Mouse (Mus musculus): ENCODE measurements at regions not wholly inside any gene's neighbourhood (a gene's known extent, or its start where the extent isn't known, plus 50 kb on each side); places are given as distances from the start of the nearest gene placed in this dataset.

GRCm38 (mm10) chr13:107904051-107904740 is 140.1 kb upstream of the Smim15 start:
- no peak for DNase-seq (ENCODE audit: low spot score in 2 of 2)

- no peak for DNase-seq (ENCODE audit: low spot score in 2 of 2)
These were observed 140.9 kb upstream of the Smim15 start for GRCm38 (mm10) chr13:107903150-107903959.

- DNase-seq (ENCODE audit: low spot score in 2 of 2): no peak
These were observed 141.5 kb upstream of the Smim15 start for GRCm38 (mm10) chr13:107902800-107903149.

- DNase-seq (ENCODE audit: low spot score in 2 of 2): peak in 1 of 2 experiments; percentile 25
These were observed 144.5 kb upstream of the Smim15 start for GRCm38 (mm10) chr13:107899600-107900229.

- DNase-seq (ENCODE audit: low spot score in 2 of 2): no peak
These were observed 146.6 kb upstream of the Smim15 start for GRCm38 (mm10) chr13:107897646-107898045.

GRCm38 (mm10) chr13:107897184-107897583 is 147.1 kb upstream of the Smim15 start:
- no peak for DNase-seq (ENCODE audit: low spot score in 2 of 2)

GRCm38 (mm10) chr13:107893581-107894183 is 150.6 kb upstream of the Smim15 start:
- DNase-seq (ENCODE audit: low spot score in 2 of 2): no peak

- DNase-seq (ENCODE audit: low spot score in 2 of 2): no peak
These were observed 151.2 kb upstream of the Smim15 start for GRCm38 (mm10) chr13:107893081-107893480.

GRCm38 (mm10) chr13:107891946-107892345 is 152.3 kb upstream of the Smim15 start:
- no peak for DNase-seq (ENCODE audit: low spot score in 2 of 2)

- DNase-seq (ENCODE audit: low spot score in 2 of 2): peak; percentile 18 to 47
These were observed 153.1 kb upstream of the Smim15 start for GRCm38 (mm10) chr13:107890866-107891821.

- peak; percentile 97 to 98 for DNase-seq (ENCODE audit: low spot score in 2 of 2)
These were observed 154.0 kb upstream of the Smim15 start for GRCm38 (mm10) chr13:107889985-107890865.

- no peak for DNase-seq (ENCODE audit: low spot score in 2 of 2)
These were observed 154.7 kb upstream of the Smim15 start for GRCm38 (mm10) chr13:107889588-107889984.

- peak; percentile 44 to 61 for DNase-seq (ENCODE audit: low spot score in 2 of 2)
These were observed 155.4 kb upstream of the Smim15 start for GRCm38 (mm10) chr13:107888571-107889451.

- DNase-seq (ENCODE audit: low spot score in 2 of 2): no peak
These were observed 156.1 kb upstream of the Smim15 start for GRCm38 (mm10) chr13:107888231-107888555.

GRCm38 (mm10) chr13:107887366-107888230 is 156.6 kb upstream of the Smim15 start:
- DNase-seq (ENCODE audit: low spot score in 2 of 2): no peak

- DNase-seq (ENCODE audit: low spot score in 2 of 2): no peak
These were observed 159.4 kb upstream of the Smim15 start for GRCm38 (mm10) chr13:107884836-107885235.

GRCm38 (mm10) chr13:107882337-107882736 is 161.9 kb upstream of the Smim15 start:
- DNase-seq (ENCODE audit: low spot score in 2 of 2): no peak

- DNase-seq (ENCODE audit: low spot score in 2 of 2): no peak
These were observed 163.7 kb upstream of the Smim15 start for GRCm38 (mm10) chr13:107880551-107880950.

Measured in frontal cortex, postnatal 14 days (tissue).